Comparison of ENCODE assay signal across 16 mouse cellular contexts in the genomic region with DNA sequence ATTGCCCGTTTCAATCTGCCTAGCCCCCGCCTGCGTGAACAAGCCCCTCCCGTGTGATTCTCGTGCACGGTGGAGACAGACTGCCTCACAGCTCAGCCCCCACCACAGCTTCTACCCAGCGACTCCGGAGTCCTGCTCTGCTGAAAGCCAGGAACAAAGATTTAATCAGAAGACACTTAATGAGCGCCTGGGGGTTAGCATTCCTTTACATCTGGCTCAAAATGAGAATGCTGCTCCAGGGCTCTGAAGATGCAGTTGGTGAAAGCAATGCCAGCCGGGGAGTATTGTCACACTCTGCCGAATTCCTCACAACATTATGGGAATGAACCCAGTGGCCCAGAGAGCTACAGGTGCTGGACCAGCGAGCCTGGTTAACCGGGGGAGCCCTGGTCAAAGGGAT.
DNase-seq lines count a peak whose midpoint lies in the region; ATAC-seq and TF ChIP-seq lines count a peak whose summit lies in the region.
"Had no signal": no experiment of that assay in that cellular context is flagged by ENCODE, and none has a peak within 500 bp of the region (broad histone marks: within the 10 kb centered on the region; RNA-seq: fewer than 3 reads in every experiment).

No protein-coding gene starts in this region.

- H3K4me1 ChIP-seq in kidney, embryonic 15.5 days = peaks cover 30% of the 10 kb centered on the region
- H3K4me1 ChIP-seq in forebrain, embryonic 12.5 days = peaks cover 44% of the 10 kb centered on the region
- peaks cover 24% of the 10 kb centered on the region for H3K4me1 ChIP-seq in limb, embryonic 13.5 days
- 0 out of 2 replicates have a peak, but pooled peaks cover under 1% of the 10 kb centered on the region for H3K4me1 ChIP-seq in intestine, embryonic 15.5 days (replicated peaks)
- no peaks in the 10 kb centered on the region for H3K4me1 ChIP-seq in intestine, embryonic 16.5 days (ENCODE audit: control insufficient read depth, insufficient read depth, low read length)
- H3K4me1 ChIP-seq: heart, embryonic 13.5 days; megakaryocyte, embryonic 14.5 days had no signal

- ATAC-seq in kidney, embryonic 15.5 days (replicated peaks; ENCODE audit: low FRiP score) = peak; percentile 47; the same call in 1 of the 2 replicates
- ATAC-seq in Patski = no peak
- no peak for ATAC-seq in forebrain, embryonic 12.5 days (ENCODE audit: low FRiP score)
- no peak for ATAC-seq in limb, embryonic 13.5 days (ENCODE audit: low FRiP score, low read depth)
- no peak for ATAC-seq in intestine, embryonic 15.5 days
- ATAC-seq in intestine, embryonic 16.5 days = no peak

- no peaks in the 10 kb centered on the region for H3K9me3 ChIP-seq in kidney, embryonic 15.5 days (replicated peaks)
- H3K9me3 ChIP-seq in forebrain, embryonic 12.5 days = no peaks in the 10 kb centered on the region
- H3K9me3 ChIP-seq in limb, embryonic 13.5 days = no peaks in the 10 kb centered on the region
- H3K9me3 ChIP-seq in intestine, embryonic 15.5 days = no peaks in the 10 kb centered on the region
- no peaks in the 10 kb centered on the region for H3K9me3 ChIP-seq in intestine, embryonic 16.5 days (ENCODE audit: control insufficient read depth, low read length)
- H3K9me3 ChIP-seq: heart, embryonic 13.5 days; megakaryocyte, embryonic 14.5 days; neural tube, embryonic 12.5 days had no signal

- no peak for DNase-seq in kidney, postnatal 36 days
- peak; percentile 22 for DNase-seq in Patski (ENCODE audit: low read depth, low spot score)
- DNase-seq: adrenal gland, postnatal 36 days; gastrocnemius, adult 2 months; layer of hippocampus, adult 9-11 months; lung, embryonic 14.5 days; right cerebral cortex, postnatal 14 days; thymus, postnatal 25 days had no signal

- POLR2A ChIA-PET in Patski (lab: Charles Lee) = no interaction called here

- in situ Hi-C loops in Patski (cut with MboI; ENCODE audit: low pct_unique_long_range_greater_than_20kb) = no loop called here

- H3K36me3 ChIP-seq in kidney, embryonic 15.5 days = no peaks in the 10 kb centered on the region
- H3K36me3 ChIP-seq in forebrain, embryonic 12.5 days (replicated peaks) = no peaks in the 10 kb centered on the region
- H3K36me3 ChIP-seq in limb, embryonic 13.5 days = no peaks in the 10 kb centered on the region
- no peaks in the 10 kb centered on the region for H3K36me3 ChIP-seq in intestine, embryonic 15.5 days
- no peaks in the 10 kb centered on the region for H3K36me3 ChIP-seq in intestine, embryonic 16.5 days (ENCODE audit: control insufficient read depth, insufficient read depth, low read length)
- H3K36me3 ChIP-seq: heart, embryonic 13.5 days; neural tube, embryonic 12.5 days had no signal

- peaks cover under 1% of the 10 kb centered on the region; the same call in 1 of the 2 replicates for H3K27me3 ChIP-seq in kidney, embryonic 15.5 days
- peaks cover 19% of the 10 kb centered on the region for H3K27me3 ChIP-seq in Patski
- peaks cover 36% of the 10 kb centered on the region; the same call in 1 of the 2 replicates for H3K27me3 ChIP-seq in forebrain, embryonic 12.5 days
- H3K27me3 ChIP-seq in limb, embryonic 13.5 days = no peaks in the 10 kb centered on the region
- no peaks in the 10 kb centered on the region for H3K27me3 ChIP-seq in intestine, embryonic 15.5 days (replicated peaks)
- no peaks in the 10 kb centered on the region for H3K27me3 ChIP-seq in intestine, embryonic 16.5 days (replicated peaks; ENCODE audit: control insufficient read depth, insufficient read depth, low read length)
- H3K27me3 ChIP-seq: neural tube, embryonic 12.5 days had no signal

- H3K9ac ChIP-seq in kidney, embryonic 15.5 days = no peak overlapping the region
- no peak overlapping the region for H3K9ac ChIP-seq in forebrain, embryonic 12.5 days
- H3K9ac ChIP-seq in limb, embryonic 13.5 days = 0 out of 2 replicates have a peak overlapping the region, but pooled peaks have one; percentile 13
- no peak overlapping the region for H3K9ac ChIP-seq in intestine, embryonic 15.5 days
- H3K9ac ChIP-seq in intestine, embryonic 16.5 days (ENCODE audit: low read depth, low read length) = no peak overlapping the region
- H3K9ac ChIP-seq: heart, embryonic 13.5 days; lung, embryonic 14.5 days; neural tube, embryonic 12.5 days had no signal

- H3K4me2 ChIP-seq in kidney, embryonic 15.5 days = peak overlapping the region; percentile 24; the same call in 1 of the 2 replicates
- H3K4me2 ChIP-seq in forebrain, embryonic 12.5 days = 0 out of 2 replicates have a peak overlapping the region, but pooled peaks have one; percentile 1
- no peak overlapping the region for H3K4me2 ChIP-seq in limb, embryonic 13.5 days (replicated peaks)
- no peak overlapping the region for H3K4me2 ChIP-seq in intestine, embryonic 15.5 days (replicated peaks)
- no peak overlapping the region for H3K4me2 ChIP-seq in intestine, embryonic 16.5 days (ENCODE audit: low read depth, low read length)
- H3K4me2 ChIP-seq: heart, embryonic 13.5 days; lung, embryonic 14.5 days; neural tube, embryonic 12.5 days had no signal

- no peak overlapping the region for H3K4me3 ChIP-seq in kidney, embryonic 15.5 days (replicated peaks)
- no peak overlapping the region for H3K4me3 ChIP-seq in forebrain, embryonic 12.5 days (replicated peaks)
- H3K4me3 ChIP-seq in limb, embryonic 13.5 days = no peak overlapping the region
- no peak overlapping the region for H3K4me3 ChIP-seq in intestine, embryonic 15.5 days (replicated peaks)
- H3K4me3 ChIP-seq in intestine, embryonic 16.5 days (ENCODE audit: low read length) = no peak overlapping the region
- H3K4me3 ChIP-seq: gastrocnemius, adult 2 months; heart, embryonic 13.5 days; neural tube, embryonic 12.5 days had no signal

- 36% methylated on average over 13 of the region's 13 CpGs for WGBS in kidney, embryonic 15.5 days
- 9% methylated on average over 13 of the region's 13 CpGs for WGBS in forebrain, embryonic 12.5 days
- 24% methylated on average over 13 of the region's 13 CpGs for WGBS in limb, embryonic 13.5 days
- WGBS in intestine, embryonic 15.5 days = 49% methylated on average over 13 of the region's 13 CpGs
- 45% methylated on average over 13 of the region's 13 CpGs for WGBS in intestine, embryonic 16.5 days

- CTCF ChIA-PET in Patski (lab: Charles Lee) = no interaction called here

- peak overlapping the region; percentile 52; the same call in 1 of the 2 replicates for H3K27ac ChIP-seq in kidney, embryonic 15.5 days
- H3K27ac ChIP-seq in forebrain, embryonic 12.5 days = no peak overlapping the region
- no peak overlapping the region for H3K27ac ChIP-seq in limb, embryonic 13.5 days
- no peak overlapping the region for H3K27ac ChIP-seq in intestine, embryonic 15.5 days
- H3K27ac ChIP-seq in intestine, embryonic 16.5 days (ENCODE audit: low read length) = no peak overlapping the region
- H3K27ac ChIP-seq: gastrocnemius, adult 2 months; heart, embryonic 13.5 days; neural tube, embryonic 12.5 days had no signal

- TF ChIP-seq CTCF in Patski (IDR thresholded peaks at IDR 0.05) = no peak

Comparison
In these comparisons a context has a peak if more than half of its experiments do, and no peak if none do; other contexts are left out.
1. H3K4me2 ChIP-seq: peak in kidney, embryonic 15.5 days (single experiment) and forebrain, embryonic 12.5 days (single experiment); none in limb, embryonic 13.5 days (single experiment), intestine, embryonic 15.5 days (single experiment) and intestine, embryonic 16.5 days (single experiment).